Mouse (Mus musculus) liver, embryonic 15.5 days (tissue): Measurements from ENCODE around the gene Tdp2. TPM values are rescaled to one million over a fixed set of nuclear protein-coding genes. Genes with fewer than 3 reads are reported as not detected.
"Not testable (repeated sequence)": the region's sequence is repeated elsewhere in the genome, so short reads cannot be mapped to it uniquely, and the experiment has no call there.

ENCODE experiments used
- ATAC-seq: fragments of 200-750 bp; cut with Nextera tagmentation; 2 replicates; pipeline ENCODE4 v1.8.0; 2017; ENCODE audit warnings: moderate number of reproducible peaks, mild to moderate bottlenecking, moderate library complexity; ENCODE audit not compliant: insufficient read depth
- H3K27ac ChIP-seq: fragments of 300-500 bp; sonication (generic); replicated peaks from 2 replicates; pipeline ENCODE4 v1.5.1; 2015; ENCODE audit warnings: mild to moderate bottlenecking, inconsistent platforms
- H3K27me3 ChIP-seq: fragments of 300-500 bp; sonication (generic); 2 replicates; pipeline ENCODE4 v1.6.1; 2015; ENCODE audit warnings: mild to moderate bottlenecking, inconsistent platforms
- H3K36me3 ChIP-seq: fragments of 300-500 bp; sonication (generic); replicated peaks from 2 replicates; pipeline ENCODE4 v1.6.1; 2015; ENCODE audit warnings: moderate library complexity, mild to moderate bottlenecking, inconsistent platforms
- H3K4me1 ChIP-seq: fragments of 300-500 bp; sonication (generic); replicated peaks from 2 replicates; pipeline ENCODE4 v1.6.1; 2015; ENCODE audit warnings: inconsistent platforms
- H3K4me2 ChIP-seq: fragments of 300-500 bp; sonication (generic); 2 replicates; pipeline ENCODE4 v1.6.1; 2015; ENCODE audit warnings: moderate library complexity, mild to moderate bottlenecking, inconsistent platforms
- H3K4me3 ChIP-seq: fragments of 300-500 bp; sonication (generic); replicated peaks from 2 replicates; pipeline ENCODE4 v1.5.1; 2015; ENCODE audit warnings: mild to moderate bottlenecking, inconsistent platforms
- H3K9ac ChIP-seq: fragments of 300-500 bp; sonication (generic); 2 replicates; pipeline ENCODE4 v1.6.1; 2015; ENCODE audit warnings: moderate library complexity, mild to moderate bottlenecking, inconsistent platforms
- H3K9me3 ChIP-seq: fragments of 300-500 bp; sonication (generic); replicated peaks from 2 replicates; pipeline ENCODE4 v1.6.1; 2016; ENCODE audit warnings: inconsistent platforms
- WGBS: fragments of 180-500 bp; shearing (Covaris S2); methylation state at CpG from one replicate; pipeline ENCODE4 v1.1.7; 2015; ENCODE audit warnings: mixed read lengths; ENCODE audit not compliant: insufficient replicate concordance; 5-methylcytosine and 5-hydroxymethylcytosine counted together
- polyA plus RNA-seq: library from polyadenylated mRNA; unstranded; fragments of >200 nt; fragmentation: Nextera tagmentation; extraction: Ambion mirVana; gene quantifications from 2 replicates; pipeline ENCODE4 v1.2.1, GENCODE M21; 2015

Tdp2 gene
- polyA plus RNA-seq, 1 experiment from 2014 or later: 23.2 TPM

DNA sequence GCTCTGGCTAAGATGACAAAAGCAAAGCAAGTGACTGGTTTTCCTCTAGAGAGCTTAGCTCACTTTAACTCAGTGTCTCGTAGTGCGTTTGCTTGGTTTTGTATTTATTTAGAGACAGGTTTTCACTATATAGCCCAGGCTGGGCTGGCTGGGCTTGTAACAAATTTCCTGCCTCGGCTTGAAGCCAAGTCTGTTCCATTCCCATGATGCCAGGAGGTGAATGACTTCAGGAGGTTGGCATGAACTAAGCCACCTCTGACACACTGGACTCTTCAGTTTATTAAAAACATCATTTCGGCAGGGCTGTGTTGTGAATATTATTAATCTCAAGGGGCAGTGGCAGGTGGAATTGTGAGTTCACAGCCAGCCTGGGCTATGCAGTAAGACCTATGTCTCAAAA, 5.9 kb upstream of the Tdp2 start:
- 75% methylated on average over 4 of the region's 4 CpGs for WGBS
- H3K9ac ChIP-seq: no peak overlapping the region
- H3K9me3 ChIP-seq: no peaks in the 10 kb centered on the region
- no peaks in the 10 kb centered on the region for H3K27me3 ChIP-seq
- no peak overlapping the region for H3K4me3 ChIP-seq
- H3K4me1 ChIP-seq: peaks cover 7% of the 10 kb centered on the region
- no peak overlapping the region for H3K27ac ChIP-seq
- ATAC-seq: no peak
- no peaks in the 10 kb centered on the region for H3K36me3 ChIP-seq
- no peak overlapping the region for H3K4me2 ChIP-seq

DNA sequence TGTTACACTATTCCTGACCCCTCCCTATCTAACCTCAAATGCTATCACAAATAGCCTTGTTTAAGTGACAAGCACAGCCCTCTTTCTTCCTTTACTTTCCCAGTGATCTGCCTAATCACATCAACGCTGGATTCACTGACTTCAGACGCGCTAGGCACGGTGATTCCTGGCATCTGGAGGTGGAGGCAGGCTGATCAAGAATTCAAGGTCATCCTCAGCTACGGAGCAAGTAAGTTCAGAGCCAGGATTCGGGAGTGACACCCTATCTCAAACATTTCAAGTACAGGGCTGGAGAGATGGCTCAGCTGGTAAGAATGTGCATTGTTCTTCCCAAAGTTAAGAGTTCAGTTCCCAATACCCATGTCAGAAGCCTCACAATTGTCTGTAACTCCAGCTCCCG, 5.4 kb upstream of the Tdp2 start:
- H3K9ac ChIP-seq: no peak overlapping the region
- H3K4me1 ChIP-seq: peaks cover 9% of the 10 kb centered on the region
- no peak overlapping the region for H3K4me2 ChIP-seq
- H3K36me3 ChIP-seq: no peaks in the 10 kb centered on the region
- WGBS: 75% methylated on average over 7 of the region's 7 CpGs
- H3K9me3 ChIP-seq: no peaks in the 10 kb centered on the region
- H3K4me3 ChIP-seq: no peak overlapping the region
- no peaks in the 10 kb centered on the region for H3K27me3 ChIP-seq
- ATAC-seq: no peak
- no peak overlapping the region for H3K27ac ChIP-seq

DNA sequence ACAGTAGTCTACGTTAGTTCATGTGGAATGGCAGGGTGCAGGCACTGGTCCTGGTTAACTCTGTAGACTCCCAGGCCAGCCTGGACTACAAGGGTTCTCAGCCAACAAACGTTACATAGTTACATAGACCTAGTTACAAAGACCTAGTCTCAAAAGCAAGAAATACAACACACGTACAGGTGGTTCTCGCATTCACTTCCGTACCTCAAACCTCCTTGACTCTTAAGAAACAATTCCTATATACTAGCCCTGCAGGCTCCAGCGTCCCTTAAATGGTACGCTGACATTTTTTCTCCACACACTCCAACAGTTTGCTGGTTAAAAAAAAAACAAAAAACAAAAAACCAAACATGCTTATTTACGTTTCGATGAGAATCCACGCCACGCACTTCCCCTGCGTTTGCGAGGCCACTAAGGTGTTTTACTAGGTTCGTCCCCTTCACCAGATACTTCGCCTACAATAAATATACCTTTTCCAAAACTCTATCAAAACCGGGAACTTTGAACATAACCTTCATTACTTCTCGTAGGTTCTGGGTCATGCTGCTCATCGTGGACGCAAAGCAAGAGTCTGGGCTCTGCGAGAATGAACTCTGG, 625 bp upstream of the Tdp2 start:
- Histone ChIP-seq H3K9me3 (no peaks in the 10 kb centered on the region), H3K4me1 (peaks cover 27% of the 10 kb centered on the region), H3K27me3 (no peaks in the 10 kb centered on the region), H3K36me3 (peaks cover 7% of the 10 kb centered on the region; the same call in 1 of the 2 replicates), H3K4me3 (peak overlapping the region; percentile 85), H3K4me2 (peak overlapping the region; percentile 81), H3K27ac (peak overlapping the region; percentile 97), H3K9ac (peak overlapping the region; percentile 97)
- peak; percentile 8; the same call in 1 of the 2 replicates for ATAC-seq
- 2% methylated on average over 20 of the region's 20 CpGs for WGBS

DNA sequence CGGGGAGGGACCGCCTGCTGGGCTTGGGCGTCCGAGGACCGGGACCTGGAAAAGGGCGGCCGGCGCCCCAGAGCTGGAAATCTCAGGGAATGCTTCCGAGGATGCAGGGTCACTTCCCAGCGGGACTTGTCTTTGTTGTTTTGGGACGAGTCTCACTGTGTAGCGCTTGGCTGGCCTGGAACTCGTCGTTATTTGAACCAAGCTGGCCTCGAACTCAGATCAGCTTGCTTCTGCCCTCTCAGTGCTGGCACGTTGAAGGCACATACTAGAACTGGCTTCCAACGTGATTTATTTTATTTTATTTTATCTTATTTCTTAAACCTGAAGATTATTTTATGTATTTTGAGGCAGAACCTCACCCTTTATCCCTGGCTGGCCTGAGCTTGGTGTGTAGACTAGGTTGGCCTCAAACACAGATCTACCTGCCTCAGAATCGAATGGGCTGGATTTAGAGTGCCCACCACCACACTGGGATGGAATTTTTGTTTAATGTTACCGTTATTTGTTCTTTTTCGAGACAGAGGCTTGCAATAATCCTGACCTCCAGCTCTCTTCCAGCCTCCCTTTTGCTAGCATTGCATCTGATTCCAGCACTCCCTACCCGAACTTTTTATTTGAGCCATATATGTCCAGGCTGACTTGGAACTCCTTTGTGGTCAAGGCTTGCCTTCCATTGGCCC, 792 bp downstream of the Tdp2 start:
- Histone ChIP-seq H3K9me3 (no peaks in the 10 kb centered on the region), H3K36me3 (peaks cover 19% of the 10 kb centered on the region; the same call in 1 of the 2 replicates), H3K27ac (peak overlapping the region; percentile 97), H3K27me3 (no peaks in the 10 kb centered on the region), H3K4me2 (peak overlapping the region; percentile 81), H3K9ac (peak overlapping the region; percentile 97), H3K4me3 (peak overlapping the region; percentile 85), H3K4me1 (peaks cover 27% of the 10 kb centered on the region)
- ATAC-seq: no peak
- WGBS: 2% methylated on average over 21 of the region's 21 CpGs

DNA sequence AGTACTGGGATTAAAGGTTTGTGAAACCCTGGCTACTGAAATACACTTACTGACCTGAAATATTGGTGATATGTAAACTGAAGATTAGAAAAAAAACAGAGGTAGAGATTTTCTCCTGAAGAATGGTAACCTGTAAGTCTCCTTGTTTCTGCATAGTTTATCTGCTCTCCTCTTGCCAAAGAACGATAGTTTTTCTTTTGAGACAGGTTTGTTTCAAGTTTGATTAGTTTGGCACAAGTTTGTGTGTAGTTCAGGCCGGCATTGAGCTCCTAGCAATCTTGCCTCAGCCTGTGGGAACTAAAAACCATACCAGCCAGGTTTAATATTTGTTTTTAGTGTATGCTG, 1.3 kb downstream of the Tdp2 start:
- Histone ChIP-seq H3K27me3 (no peaks in the 10 kb centered on the region), H3K27ac (0 out of 2 replicates have a peak overlapping the region, but pooled peaks have one; percentile 4), H3K9ac (peak overlapping the region; percentile 97), H3K4me3 (peak overlapping the region; percentile 85), H3K4me1 (peaks cover 27% of the 10 kb centered on the region), H3K4me2 (peak overlapping the region; percentile 81), H3K36me3 (peaks cover 24% of the 10 kb centered on the region; the same call in 1 of the 2 replicates), H3K9me3 (no peaks in the 10 kb centered on the region)
- WGBS: 38% methylated on average over 2 of the region's 2 CpGs
- ATAC-seq: no peak

DNA sequence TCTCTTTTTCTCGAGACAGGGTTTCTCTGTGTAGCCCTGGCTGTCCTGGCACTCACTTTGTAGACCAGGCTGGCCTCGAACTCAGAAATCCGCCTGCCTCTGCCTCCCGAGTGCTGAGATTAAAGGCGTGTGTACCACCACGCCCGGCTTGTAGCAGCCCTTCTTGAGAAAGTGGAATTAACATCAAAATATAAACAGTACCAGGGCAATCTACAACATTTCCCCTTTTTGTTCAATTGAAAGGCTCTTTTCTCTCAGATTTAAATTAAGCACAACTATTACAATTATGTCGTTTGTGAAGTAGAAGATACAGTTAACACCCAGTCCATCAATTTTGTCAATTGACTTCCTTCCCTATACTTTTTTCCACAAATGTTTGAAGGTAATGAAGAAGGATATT, 6.3 kb downstream of the Tdp2 start:
- not testable (repeated sequence) for H3K27me3 ChIP-seq, H3K4me3 ChIP-seq, ATAC-seq, H3K4me2 ChIP-seq, H3K27ac ChIP-seq, H3K9ac ChIP-seq, H3K9me3 ChIP-seq
- 84% methylated on average over 8 of the region's 8 CpGs for WGBS
- Histone ChIP-seq H3K4me1 (peaks cover 14% of the 10 kb centered on the region), H3K36me3 (peaks cover 53% of the 10 kb centered on the region)

DNA sequence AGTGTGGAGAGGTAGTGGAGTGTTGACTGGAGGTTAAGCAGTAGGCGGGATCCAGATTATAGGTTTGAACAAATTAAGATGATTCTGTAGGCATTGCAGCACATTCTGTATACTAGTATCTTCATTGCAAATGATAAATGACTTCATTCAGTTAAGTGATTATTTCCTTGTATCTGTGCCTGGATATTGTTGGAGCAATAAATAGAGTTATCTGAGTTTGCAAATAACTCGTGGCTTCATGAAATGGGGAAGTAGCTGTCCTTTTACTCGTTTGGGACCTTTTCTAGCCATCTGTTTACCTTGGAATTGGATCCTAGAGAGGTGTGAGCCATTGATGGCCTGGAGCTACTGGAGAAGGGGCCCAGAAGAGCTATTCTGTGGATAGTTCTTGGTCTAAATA, 8.4 kb downstream of the Tdp2 start:
- no peak for ATAC-seq
- Histone ChIP-seq H3K9ac (no peak overlapping the region), H3K4me1 (peaks cover 8% of the 10 kb centered on the region), H3K27me3 (0 out of 2 replicates have a peak, but pooled peaks cover 3% of the 10 kb centered on the region), H3K4me3 (no peak overlapping the region), H3K9me3 (no peaks in the 10 kb centered on the region), H3K27ac (no peak overlapping the region), H3K4me2 (no peak overlapping the region), H3K36me3 (peaks cover 49% of the 10 kb centered on the region)
- WGBS: 39% methylated on average over 3 of the region's 3 CpGs

DNA sequence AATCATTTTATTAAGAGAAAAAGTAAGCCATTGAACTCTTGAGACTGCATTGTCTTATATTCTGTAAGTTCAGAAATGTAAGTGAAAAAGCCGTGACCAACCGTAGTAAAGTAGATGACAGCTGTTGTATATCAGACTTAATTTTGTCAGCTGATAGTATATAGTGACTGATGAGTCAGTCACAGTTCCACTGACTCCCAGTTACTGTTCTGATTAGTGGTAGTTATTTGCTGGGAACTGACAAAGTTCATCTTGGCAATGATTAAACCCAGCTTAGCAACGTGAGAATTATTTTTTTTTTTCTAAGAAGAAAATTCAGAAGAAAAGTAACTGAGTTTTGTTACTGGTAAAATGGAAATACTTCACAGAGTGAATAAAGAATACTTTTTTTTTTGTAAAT, 10.2 kb downstream of the Tdp2 start:
- no peaks in the 10 kb centered on the region for H3K9me3 ChIP-seq
- H3K4me2 ChIP-seq: no peak overlapping the region
- WGBS: 77% methylated on average over 3 of the region's 3 CpGs
- ATAC-seq: no peak
- H3K27ac ChIP-seq: no peak overlapping the region
- H3K36me3 ChIP-seq: peaks cover 37% of the 10 kb centered on the region
- no peak overlapping the region for H3K4me3 ChIP-seq
- H3K9ac ChIP-seq: no peak overlapping the region
- 0 out of 2 replicates have a peak, but pooled peaks cover 5% of the 10 kb centered on the region for H3K27me3 ChIP-seq
- H3K4me1 ChIP-seq: peaks cover 11% of the 10 kb centered on the region

DNA sequence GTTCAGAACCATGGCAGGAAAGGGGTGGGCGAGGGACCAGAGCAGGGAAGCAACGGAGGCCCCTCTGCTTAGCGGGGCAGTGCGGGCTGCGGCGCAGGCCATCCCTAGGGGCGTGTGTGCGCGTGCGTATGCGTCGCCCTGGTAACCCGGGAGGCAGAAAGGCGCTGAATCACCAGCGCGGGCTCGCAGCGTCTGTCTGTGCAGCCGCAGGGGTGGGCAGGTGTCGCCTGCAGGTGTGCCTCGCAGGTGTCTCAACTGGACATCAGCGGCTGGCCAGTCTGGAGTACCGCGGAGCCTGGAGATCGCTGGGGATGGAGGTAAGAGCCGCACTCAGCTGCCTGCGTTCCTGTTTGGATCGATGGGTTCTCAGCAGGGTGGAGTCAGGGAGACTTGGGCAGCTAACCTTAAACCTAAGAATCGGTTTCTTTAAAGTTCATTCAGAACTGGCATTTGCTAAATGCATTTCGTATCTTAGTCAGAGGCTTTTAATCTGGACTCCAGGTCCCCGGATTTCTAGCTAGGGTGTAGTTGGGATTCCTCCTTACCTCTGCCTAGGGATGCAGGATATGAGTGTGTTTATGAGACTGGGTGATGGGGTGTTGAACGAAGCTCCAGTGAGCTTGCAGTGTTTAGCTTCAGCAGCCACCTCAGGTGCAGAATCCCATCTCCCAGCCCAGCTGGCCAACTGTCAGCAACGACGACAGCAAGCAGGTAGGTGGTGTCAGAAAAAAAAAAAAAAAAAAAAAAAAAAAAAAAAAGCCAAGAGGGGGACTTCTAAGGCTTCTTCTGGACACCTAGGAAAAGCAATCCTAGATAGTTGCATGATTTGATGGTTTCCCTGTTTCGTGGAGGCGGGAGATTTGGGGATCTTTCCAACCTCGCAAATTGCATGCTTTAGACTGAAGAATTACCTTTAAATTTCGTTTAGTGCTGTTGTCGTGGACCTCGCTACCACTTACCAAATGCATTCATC, 13.8 kb downstream of the Tdp2 start, which contains the start of gene D130043K22Rik:
TSS of gene D130043K22Rik (plus strand) at position 153 of the 973 bp plus-strand sequence.
- Histone ChIP-seq H3K27me3 (0 out of 2 replicates have a peak, but pooled peaks cover 5% of the 10 kb centered on the region), H3K36me3 (peaks cover 12% of the 10 kb centered on the region), H3K4me3 (peak within 1 kb of the TSS; percentile 32), H3K9me3 (no peaks in the 10 kb centered on the region), H3K4me2 (peak within 1 kb of the TSS; percentile 59), H3K4me1 (peaks cover 11% of the 10 kb centered on the region), H3K27ac (no peak within 1 kb of the TSS), H3K9ac (no peak within 1 kb of the TSS)
- whole genome bisulfite sequencing: 19% methylated on average over 40 of the region's 40 CpGs
- ATAC-seq: no peak

DNA sequence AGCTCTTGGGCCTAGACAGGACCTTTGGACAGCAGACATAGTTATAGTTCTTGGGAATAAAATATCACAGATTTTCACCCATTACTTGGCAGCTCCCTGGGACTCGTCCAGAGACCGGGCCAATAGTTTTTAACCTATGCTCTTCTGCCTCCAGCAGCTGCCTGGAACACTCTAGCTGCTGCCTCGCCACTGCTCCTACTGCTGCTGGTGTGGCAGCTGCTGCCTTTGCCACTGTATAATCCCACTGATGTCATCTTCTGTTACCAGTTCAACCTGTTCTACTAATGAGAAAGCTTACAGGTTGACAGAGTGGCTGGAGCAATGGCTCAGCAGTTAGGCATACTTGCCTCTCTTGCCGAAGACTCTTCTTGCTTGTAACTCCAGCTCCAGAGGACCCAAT, 17.8 kb downstream of the Tdp2 start:
- WGBS: 73% methylated on average over 4 of the region's 4 CpGs
- no peaks in the 10 kb centered on the region for H3K36me3 ChIP-seq
- no peak for ATAC-seq
- no peak overlapping the region for H3K27ac ChIP-seq
- H3K9ac ChIP-seq: no peak overlapping the region
- H3K4me1 ChIP-seq: peaks cover 11% of the 10 kb centered on the region
- no peak overlapping the region for H3K4me2 ChIP-seq
- 0 out of 2 replicates have a peak, but pooled peaks cover 5% of the 10 kb centered on the region for H3K27me3 ChIP-seq
- H3K9me3 ChIP-seq: no peaks in the 10 kb centered on the region
- H3K4me3 ChIP-seq: no peak overlapping the region

DNA sequence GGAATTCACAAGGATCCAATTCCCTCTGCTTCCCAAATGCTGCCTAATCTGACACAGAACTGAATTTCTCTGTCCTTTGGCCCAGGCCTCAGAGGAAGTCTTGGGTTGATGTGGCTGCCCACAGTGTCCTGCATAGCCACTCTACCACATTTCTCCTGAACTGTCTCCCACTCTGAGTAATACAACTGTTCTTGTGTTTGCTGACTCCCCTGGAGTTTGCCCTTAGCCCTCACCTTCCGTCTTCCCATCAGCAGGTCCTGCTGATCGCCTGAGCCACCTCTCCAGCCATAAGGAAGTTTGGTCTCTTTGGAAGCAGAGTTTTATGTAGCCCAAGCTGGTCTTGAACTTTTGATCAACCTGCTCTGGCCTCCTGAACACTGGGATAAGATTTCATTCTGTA, 20.5 kb downstream of the Tdp2 start:
- Histone ChIP-seq H3K36me3 (no peaks in the 10 kb centered on the region), H3K27me3 (no peaks in the 10 kb centered on the region), H3K9ac (no peak overlapping the region), H3K4me2 (no peak overlapping the region), H3K4me3 (no peak overlapping the region), H3K27ac (no peak overlapping the region), H3K9me3 (no peaks in the 10 kb centered on the region), H3K4me1 (no peaks in the 10 kb centered on the region; the same call in 1 of the 2 replicates)
- WGBS: 51% methylated on average over 2 of the region's 2 CpGs
- ATAC-seq: no peak
